Mouse (Mus musculus) myocyte (in vitro differentiated cells): Measurements from ENCODE around the gene Tex261.

Experiments used
- E2F4 ChIP-seq: IDR thresholded peaks from one replicate; pipeline ENCODE4 v1.6.1; 2011; ENCODE audit warnings: mild to moderate bottlenecking, control low read depth, moderate library complexity; ENCODE audit not compliant: insufficient read depth
- MYOG ChIP-seq, 3 experiments: IDR thresholded peaks; one replicate each; pipeline ENCODE4 v1.6.1; 2011; ENCODE audit warnings: control low read depth in 2 of 3, low read depth in 2 of 3, mild to moderate bottlenecking in 2 of 3; ENCODE audit not compliant: insufficient read length in 2 of 3, control insufficient read depth in 1 of 3, insufficient read depth in 1 of 3
- POLR2A ChIP-seq: IDR thresholded peaks from one replicate; pipeline ENCODE4 v1.6.1; 2011; ENCODE audit warnings: low read depth, mild to moderate bottlenecking, control low read depth, moderate library complexity; ENCODE audit not compliant: insufficient read length
- POLR2AphosphoS2 ChIP-seq: IDR thresholded peaks from one replicate; pipeline ENCODE4 v1.6.1; 2011; ENCODE audit warnings: low read depth, control low read depth; ENCODE audit not compliant: insufficient read length
- TCF12 ChIP-seq: IDR thresholded peaks from one replicate; pipeline ENCODE4 v1.6.1; 2011; ENCODE audit warnings: mild to moderate bottlenecking, control low read depth; ENCODE audit not compliant: poor library complexity, insufficient read depth, severe bottlenecking
- USF1 ChIP-seq: IDR thresholded peaks from one replicate; pipeline ENCODE4 v1.6.1; 2011; ENCODE audit warnings: low read depth, mild to moderate bottlenecking, control low read depth, moderate library complexity

DNA sequence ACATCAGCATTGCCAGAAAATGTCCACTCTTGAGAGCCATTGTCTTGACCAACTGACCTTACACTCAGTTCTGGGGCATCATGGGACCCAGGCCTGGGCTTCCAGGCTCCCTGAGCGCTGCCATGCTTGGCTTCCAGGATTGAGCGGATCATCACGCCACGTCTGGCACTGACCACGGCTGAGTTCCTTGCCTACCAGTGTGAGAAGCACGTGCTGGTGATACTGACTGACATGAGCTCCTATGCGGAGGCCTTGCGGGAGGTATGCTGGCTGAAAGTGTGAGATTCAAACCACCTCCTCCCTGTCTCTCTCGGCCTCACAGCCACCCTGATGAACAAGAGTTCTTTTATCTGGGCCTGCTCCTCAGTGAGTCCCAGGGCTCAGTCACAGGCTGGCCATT lies 19.6 kb downstream of the Tex261 start:
- TF ChIP-seq TCF12 (no peak), POLR2A (no peak), MYOG (IDR thresholded peaks at IDR 0.05; ENCODE audit: control insufficient read depth in 1 of 3, insufficient read depth in 1 of 3, insufficient read length in 2 of 3, low read depth in 2 of 3) (no peak), POLR2AphosphoS2 (no peak), E2F4 (no peak), USF1 (no peak)
